Mouse (Mus musculus): ENCODE data around the gene Cox5a.

The Cox5a gene

GRCm38 (mm10) chr9:57521056-57521911, at the start of gene Cox5a:
Cox5a (plus strand) TSS chr9:57521274.
- peak; percentile 93 for DNase-seq

GRCm38 (mm10) chr9:57485774-57486173, 35.3 kb upstream of the Cox5a start:
- peak; percentile 77 for DNase-seq

- DNase-seq = no peak
These were observed 33.3 kb upstream of the Cox5a start for GRCm38 (mm10) chr9:57487807-57488206.

- DNase-seq = no peak
These were observed 27.5 kb upstream of the Cox5a start for GRCm38 (mm10) chr9:57493532-57493931.

GRCm38 (mm10) chr9:57494970-57495369, 26.1 kb upstream of the Cox5a start:
- no peak for DNase-seq

GRCm38 (mm10) chr9:57497236-57497635, 23.8 kb upstream of the Cox5a start:
- peak; percentile 48 for DNase-seq

GRCm38 (mm10) chr9:57498536-57498935, 22.5 kb upstream of the Cox5a start:
- no peak for DNase-seq

GRCm38 (mm10) chr9:57501452-57501851, 19.6 kb upstream of the Cox5a start:
- no peak for DNase-seq

- no peak for DNase-seq
These were observed 19.2 kb upstream of the Cox5a start for GRCm38 (mm10) chr9:57501861-57502260.

- DNase-seq = no peak
These were observed 18.0 kb upstream of the Cox5a start for GRCm38 (mm10) chr9:57502911-57503621.

GRCm38 (mm10) chr9:57503622-57504380, 17.3 kb upstream of the Cox5a start, which contains the start of gene Rpp25:
Rpp25 (plus strand) TSS chr9:57504026.
- peak; percentile 56 for DNase-seq

GRCm38 (mm10) chr9:57504381-57504700, 16.7 kb upstream of the Cox5a start:
- DNase-seq = peak; percentile 63

GRCm38 (mm10) chr9:57504891-57505290, 16.2 kb upstream of the Cox5a start:
- no peak for DNase-seq

GRCm38 (mm10) chr9:57505700-57506099, 15.4 kb upstream of the Cox5a start:
- DNase-seq = peak; percentile 27

- DNase-seq = no peak
These were observed 10.5 kb upstream of the Cox5a start for GRCm38 (mm10) chr9:57510577-57510976.

GRCm38 (mm10) chr9:57517113-57517512, 4.0 kb upstream of the Cox5a start:
- no peak for DNase-seq

GRCm38 (mm10) chr9:57520375-57521055, 559 bp upstream of the Cox5a start:
- DNase-seq = peak; percentile 51

- no peak for DNase-seq
These were observed 1.2 kb downstream of the Cox5a start for GRCm38 (mm10) chr9:57522114-57522860.

GRCm38 (mm10) chr9:57522861-57523246, 1.8 kb downstream of the Cox5a start:
- DNase-seq = no peak

GRCm38 (mm10) chr9:57523754-57524153, 2.7 kb downstream of the Cox5a start:
- no peak for DNase-seq

GRCm38 (mm10) chr9:57524439-57524838, 3.4 kb downstream of the Cox5a start:
- DNase-seq = no peak

GRCm38 (mm10) chr9:57525516-57525915, 4.4 kb downstream of the Cox5a start:
- no peak for DNase-seq
